Mouse (Mus musculus) midbrain, embryonic 10.5 days (tissue): ENCODE results near the gene Acot6. TPM values are rescaled to one million over a fixed set of nuclear protein-coding genes. Genes with fewer than 3 reads are reported as not detected.

ENCODE experiments used
- DNase-seq: peaks from one replicate; pipeline ENCODE4 v3.0.0-alpha.2; 2017; ENCODE audit warnings: low spot score
- H3K27ac ChIP-seq: fragments of 300-500 bp; sonication (generic); replicated peaks from 2 replicates; pipeline ENCODE4 v1.5.1; 2016; ENCODE audit warnings: mild to moderate bottlenecking
- H3K27me3 ChIP-seq: fragments of 300-500 bp; sonication (generic); 2 replicates; pipeline ENCODE4 v1.6.1; 2016; ENCODE audit warnings: low read depth, mild to moderate bottlenecking; ENCODE audit not compliant: poor library complexity, severe bottlenecking
- H3K36me3 ChIP-seq: fragments of 300-500 bp; sonication (generic); 2 replicates; pipeline ENCODE4 v1.6.1; 2016; ENCODE audit warnings: mild to moderate bottlenecking, moderate library complexity
- H3K4me1 ChIP-seq: fragments of 300-500 bp; sonication (generic); 2 replicates; pipeline ENCODE4 v1.6.1; 2016
- H3K4me3 ChIP-seq: fragments of 300-500 bp; sonication (generic); 2 replicates; pipeline ENCODE4 v1.5.1; 2016; ENCODE audit warnings: mild to moderate bottlenecking, moderate library complexity
- H3K9me3 ChIP-seq: fragments of 300-500 bp; sonication (generic); replicated peaks from 2 replicates; pipeline ENCODE4 v1.6.1; 2016; ENCODE audit warnings: mild to moderate bottlenecking
- WGBS: fragments of 180-500 bp; shearing (Covaris S2); methylation state at CpG from one replicate; pipeline ENCODE4 v1.1.7; 2016; 5-methylcytosine and 5-hydroxymethylcytosine counted together
- polyA plus RNA-seq: library from polyadenylated mRNA; unstranded; fragments of >200 nt; fragmentation: Nextera tagmentation; extraction: Ambion mirVana; gene quantifications from 2 replicates; pipeline ENCODE4 v1.2.1, GENCODE M21; 2016

Acot6 gene
- polyA plus RNA-seq, 1 experiment from 2014 or later, result 0.74 TPM

GRCm38 (mm10) chr12:84147954-84148621 lies 47.6 kb downstream of the Acot6 start, which contains the start of gene Pnma1:
Pnma1 (minus strand) TSS chr12:84148489.
- peaks cover 45% of the 10 kb centered on the region for H3K4me1 ChIP-seq
- WGBS, result under 1% methylated on average over 50 of the region's 50 CpGs

GRCm38 (mm10) chr12:84148622-84149012 lies 48.2 kb downstream of the Acot6 start:
- 9% methylated on average over 10 of the region's 10 CpGs for WGBS
- H3K36me3 ChIP-seq, result peaks cover 38% of the 10 kb centered on the region
- H3K27ac ChIP-seq, result peak overlapping the region; percentile 88
- peaks cover 45% of the 10 kb centered on the region for H3K4me1 ChIP-seq
- H3K27me3 ChIP-seq, result no peaks in the 10 kb centered on the region
- DNase-seq, result no peak
- no peaks in the 10 kb centered on the region for H3K9me3 ChIP-seq
- H3K4me3 ChIP-seq, result peak overlapping the region; percentile 69

More at GRCm38 (mm10) chr12:84147954-84148621, 47.6 kb downstream of the Acot6 start, which contains the start of gene Pnma1:
- H3K27ac ChIP-seq, result peak within 1 kb of the TSS; percentile 88
- peak; percentile 93 for DNase-seq
- no peaks in the 10 kb centered on the region for H3K27me3 ChIP-seq
- H3K9me3 ChIP-seq, result no peaks in the 10 kb centered on the region
- peaks cover 33% of the 10 kb centered on the region for H3K36me3 ChIP-seq
- peak within 1 kb of the TSS; percentile 69 for H3K4me3 ChIP-seq

GRCm38 (mm10) chr12:84149971-84150370 lies 49.5 kb downstream of the Acot6 start:
- no peak for DNase-seq
- no peak overlapping the region for H3K4me3 ChIP-seq
- H3K4me1 ChIP-seq, result peaks cover 45% of the 10 kb centered on the region
- no peaks in the 10 kb centered on the region for H3K27me3 ChIP-seq
- no peaks in the 10 kb centered on the region for H3K9me3 ChIP-seq
- H3K27ac ChIP-seq, result peak overlapping the region; percentile 63; the same call in 1 of the 2 replicates
- whole genome bisulfite sequencing, result 68% methylated on average over 15 of the region's 15 CpGs
- H3K36me3 ChIP-seq, result peaks cover 44% of the 10 kb centered on the region

GRCm38 (mm10) chr12:84150976-84151375 lies 50.5 kb downstream of the Acot6 start:
- no peaks in the 10 kb centered on the region for H3K9me3 ChIP-seq
- H3K4me3 ChIP-seq, result no peak overlapping the region
- peaks cover 45% of the 10 kb centered on the region for H3K4me1 ChIP-seq
- DNase-seq, result no peak
- H3K27ac ChIP-seq, result no peak overlapping the region
- H3K27me3 ChIP-seq, result no peaks in the 10 kb centered on the region
- peaks cover 55% of the 10 kb centered on the region for H3K36me3 ChIP-seq
- WGBS, result 81% methylated on average over 6 of the region's 6 CpGs

GRCm38 (mm10) chr12:84151911-84152310 lies 51.5 kb downstream of the Acot6 start:
- H3K27me3 ChIP-seq, result no peaks in the 10 kb centered on the region
- H3K9me3 ChIP-seq, result no peaks in the 10 kb centered on the region
- no peak overlapping the region; the same call in 1 of the 2 replicates for H3K4me3 ChIP-seq
- WGBS, result 92% methylated on average over 10 of the region's 10 CpGs
- DNase-seq, result no peak
- peaks cover 40% of the 10 kb centered on the region for H3K4me1 ChIP-seq
- no peak overlapping the region for H3K27ac ChIP-seq
- H3K36me3 ChIP-seq, result peaks cover 62% of the 10 kb centered on the region

- Histone ChIP-seq H3K27ac (no peak overlapping the region), H3K27me3 (no peaks in the 10 kb centered on the region), H3K4me1 (peaks cover 34% of the 10 kb centered on the region), H3K9me3 (no peaks in the 10 kb centered on the region), H3K36me3 (peaks cover 67% of the 10 kb centered on the region), H3K4me3 (no peak overlapping the region; the same call in 1 of the 2 replicates)
- 83% methylated on average over 32 of the region's 32 CpGs for WGBS
- no peak for DNase-seq
Observed at GRCm38 (mm10) chr12:84152352-84153190, 52.1 kb downstream of the Acot6 start.

- no peak overlapping the region for H3K4me3 ChIP-seq
- H3K27ac ChIP-seq, result no peak overlapping the region
- no peak for DNase-seq
- H3K27me3 ChIP-seq, result no peaks in the 10 kb centered on the region
- peaks cover 76% of the 10 kb centered on the region for H3K36me3 ChIP-seq
- H3K9me3 ChIP-seq, result no peaks in the 10 kb centered on the region
- 87% methylated on average over 6 of the region's 6 CpGs for WGBS
- peaks cover 26% of the 10 kb centered on the region for H3K4me1 ChIP-seq
Observed at GRCm38 (mm10) chr12:84153414-84153813, 53.0 kb downstream of the Acot6 start.

GRCm38 (mm10) chr12:84154786-84155522 lies 54.5 kb downstream of the Acot6 start:
- Histone ChIP-seq H3K4me3 (no peak overlapping the region), H3K27me3 (no peaks in the 10 kb centered on the region), H3K9me3 (no peaks in the 10 kb centered on the region), H3K27ac (no peak overlapping the region), H3K36me3 (peaks cover 91% of the 10 kb centered on the region), H3K4me1 (peaks cover 12% of the 10 kb centered on the region)
- 82% methylated on average over 11 of the region's 11 CpGs for whole genome bisulfite sequencing
- DNase-seq, result no peak

GRCm38 (mm10) chr12:84155523-84155871 lies 55.0 kb downstream of the Acot6 start:
- no peak overlapping the region for H3K4me3 ChIP-seq
- H3K27ac ChIP-seq, result no peak overlapping the region
- H3K4me1 ChIP-seq, result peaks cover 7% of the 10 kb centered on the region; the same call in 1 of the 2 replicates
- H3K36me3 ChIP-seq, result peaks cover 94% of the 10 kb centered on the region
- no peaks in the 10 kb centered on the region for H3K27me3 ChIP-seq
- 92% methylated on average over 2 of the region's 2 CpGs for WGBS
- no peaks in the 10 kb centered on the region for H3K9me3 ChIP-seq
- DNase-seq, result no peak

GRCm38 (mm10) chr12:84156210-84156609 lies 55.8 kb downstream of the Acot6 start:
- Histone ChIP-seq H3K36me3 (peaks cover 96% of the 10 kb centered on the region), H3K9me3 (no peaks in the 10 kb centered on the region), H3K27ac (no peak overlapping the region), H3K27me3 (no peaks in the 10 kb centered on the region), H3K4me3 (no peak overlapping the region), H3K4me1 (peaks cover 4% of the 10 kb centered on the region; the same call in 1 of the 2 replicates)
- WGBS, result 94% methylated on average over 18 of the region's 18 CpGs
- no peak for DNase-seq

GRCm38 (mm10) chr12:84158156-84158555 lies 57.7 kb downstream of the Acot6 start:
- 92% methylated on average over 14 of the region's 14 CpGs for WGBS
- no peak overlapping the region for H3K4me3 ChIP-seq
- no peaks in the 10 kb centered on the region for H3K9me3 ChIP-seq
- H3K4me1 ChIP-seq, result peaks cover 5% of the 10 kb centered on the region
- H3K27ac ChIP-seq, result no peak overlapping the region
- no peaks in the 10 kb centered on the region for H3K27me3 ChIP-seq
- DNase-seq, result peak; percentile 10
- peaks cover 95% of the 10 kb centered on the region for H3K36me3 ChIP-seq

- H3K9me3 ChIP-seq, result no peaks in the 10 kb centered on the region
- WGBS, result 96% methylated on average over 8 of the region's 8 CpGs
- H3K27me3 ChIP-seq, result no peaks in the 10 kb centered on the region
- H3K4me1 ChIP-seq, result peaks cover 5% of the 10 kb centered on the region
- H3K4me3 ChIP-seq, result no peak overlapping the region
- H3K27ac ChIP-seq, result no peak overlapping the region
- H3K36me3 ChIP-seq, result peaks cover 93% of the 10 kb centered on the region
- no peak for DNase-seq
Observed at GRCm38 (mm10) chr12:84160491-84160890, 60.0 kb downstream of the Acot6 start.
